ENCODE assay signal across 8 mouse cellular contexts in genomic region chr11:97985727-97986677, GRCm38 (mm10). TPM values are rescaled to one million over a fixed set of nuclear protein-coding genes. Genes with fewer than 3 reads are reported as not detected.
DNase-seq lines count a peak whose midpoint lies in the region; ATAC-seq and TF ChIP-seq lines count a peak whose summit lies in the region.

TSS of gene Plxdc1 (minus strand) at chr11:97986444.

- no peak within 1 kb of the TSS for H3K27ac ChIP-seq in forebrain, embryonic 16.5 days (ENCODE audit: low read length)
- H3K27ac ChIP-seq in kidney, postnatal 0 days = 0 out of 2 replicates have a peak within 1 kb of the TSS, but pooled peaks have one; percentile 2

- peak within 1 kb of the TSS; percentile 76 for H3K4me2 ChIP-seq in forebrain, embryonic 16.5 days (ENCODE audit: low read length)
- peak within 1 kb of the TSS; percentile 95 for H3K4me2 ChIP-seq in kidney, postnatal 0 days (ENCODE audit: low read length)

- H3K9ac ChIP-seq in forebrain, embryonic 16.5 days (replicated peaks; ENCODE audit: low read depth, low read length) = peak within 1 kb of the TSS; percentile 60
- H3K9ac ChIP-seq in kidney, postnatal 0 days (ENCODE audit: low read depth, low read length) = peak within 1 kb of the TSS; percentile 63

- peaks cover 20% of the 10 kb centered on the region for H3K27me3 ChIP-seq in forebrain, embryonic 16.5 days (replicated peaks; ENCODE audit: control insufficient read depth, insufficient read depth, low read length)
- 0 out of 2 replicates have a peak, but pooled peaks cover 4% of the 10 kb centered on the region for H3K27me3 ChIP-seq in kidney, postnatal 0 days (ENCODE audit: insufficient read depth, low read length)
- H3K27me3 ChIP-seq in megakaryocyte, embryonic 14.5 days (replicated peaks) = peaks cover 64% of the 10 kb centered on the region

- 2% methylated on average over 58 of the region's 74 CpGs for WGBS in forebrain, embryonic 16.5 days
- WGBS in kidney, postnatal 0 days = 2% methylated on average over 73 of the region's 74 CpGs

- H3K9me3 ChIP-seq in forebrain, embryonic 16.5 days (ENCODE audit: control insufficient read depth, low read length) = no peaks in the 10 kb centered on the region
- no peaks in the 10 kb centered on the region for H3K9me3 ChIP-seq in kidney, postnatal 0 days (replicated peaks; ENCODE audit: low read length)
- H3K9me3 ChIP-seq in megakaryocyte, embryonic 14.5 days = no peaks in the 10 kb centered on the region

- no peak for TF ChIP-seq CTCF in kidney, postnatal 0 days (IDR thresholded peaks at IDR 0.05; ENCODE audit: low read depth)

- peak within 1 kb of the TSS; percentile 100 for H3K4me3 ChIP-seq in forebrain, embryonic 16.5 days (replicated peaks; ENCODE audit: low read length)
- H3K4me3 ChIP-seq in kidney, postnatal 0 days (replicated peaks; ENCODE audit: low read depth, low read length) = peak within 1 kb of the TSS; percentile 64
- H3K4me3 ChIP-seq in megakaryocyte, embryonic 14.5 days (replicated peaks) = peak within 1 kb of the TSS; percentile 96

- H3K4me1 ChIP-seq in forebrain, embryonic 16.5 days (replicated peaks; ENCODE audit: control insufficient read depth, insufficient read depth, low read length) = peaks cover 22% of the 10 kb centered on the region
- H3K4me1 ChIP-seq in kidney, postnatal 0 days (replicated peaks; ENCODE audit: insufficient read depth, low read length) = 0 out of 2 replicates have a peak, but pooled peaks cover 4% of the 10 kb centered on the region
- H3K4me1 ChIP-seq in megakaryocyte, embryonic 14.5 days = peaks cover 43% of the 10 kb centered on the region

- ATAC-seq in forebrain, embryonic 16.5 days = no peak
- ATAC-seq in kidney, postnatal 0 days (replicated peaks; ENCODE audit: low FRiP score, low read depth) = no peak

- DNase-seq in left cerebral cortex, adult 18-20 months (ENCODE audit: low spot score in 2 of 2) = peak; percentile 51 to 62
- no peak for DNase-seq in left cerebral cortex, adult 11 months (ENCODE audit: low spot score)
- peak; percentile 74 for DNase-seq in adrenal gland, postnatal 10 days
- DNase-seq in kidney, postnatal 0 days (ENCODE audit: low spot score) = no peak
- DNase-seq in thymus, adult 18-20 months = peak; percentile 53 to 56
- no peak for DNase-seq in right cerebral cortex, adult 18-20 months

- no peaks in the 10 kb centered on the region for H3K36me3 ChIP-seq in forebrain, embryonic 16.5 days (ENCODE audit: control insufficient read depth, insufficient read depth)
- no peaks in the 10 kb centered on the region for H3K36me3 ChIP-seq in kidney, postnatal 0 days (ENCODE audit: insufficient read depth, low read length)
- H3K36me3 ChIP-seq in megakaryocyte, embryonic 14.5 days (replicated peaks; ENCODE audit: low read length) = no peaks in the 10 kb centered on the region

RNA-seq across cellular contexts. Expression of gene Plxdc1, which starts in this region (rescaled TPM):
- 10 to 100 TPM; 42.2 to 46.7 TPM for total RNA-seq in left cerebral cortex, adult 18-20 months (2021)
- total RNA-seq in adrenal gland, postnatal 10 days (2021) = 1 to 10 TPM; 3.4 to 7.2 TPM
- 0.72 and 0.96 TPM in 2 replicates for polyA plus RNA-seq in forebrain, embryonic 16.5 days (2015; fragmentation: Nextera tagmentation; extraction: Ambion mirVana)
- 1.8 and 2.1 TPM in 2 replicates for polyA plus RNA-seq in kidney, postnatal 0 days (2015; fragmentation: Nextera tagmentation; extraction: Ambion mirVana)
- polyA plus RNA-seq in megakaryocyte, embryonic 14.5 days (2012; ENCODE audit: insufficient read depth, low replicate concordance) = 1.6 TPM in 1 of 2 replicates, not detected in the other

Comparison
In these comparisons a context has a peak if more than half of its experiments do, and no peak if none do; other contexts are left out.
1. RNA of gene Plxdc1 (total RNA-seq): 42.2 to 46.7 TPM in left cerebral cortex, adult 18-20 months; 3.4 to 7.2 TPM in adrenal gland, postnatal 10 days; every median in the first group is over 4 times any median in the second.
2. DNase-seq: peak in left cerebral cortex, adult 18-20 months (2 of 2), adrenal gland, postnatal 10 days (single experiment) and thymus, adult 18-20 months (2 of 2); none in left cerebral cortex, adult 11 months (single experiment), kidney, postnatal 0 days (single experiment) and right cerebral cortex, adult 18-20 months (single experiment).
3. Peak in every context shown above with its lines, with median percentiles within 50 percentile points of each other: H3K4me3 ChIP-seq.